Mouse (Mus musculus): ENCODE measurements at regions not wholly inside any gene's neighbourhood (a gene's known extent, or its start where the extent isn't known, plus 50 kb on each side); places are given as distances from the start of the nearest gene placed in this dataset.

DNA sequence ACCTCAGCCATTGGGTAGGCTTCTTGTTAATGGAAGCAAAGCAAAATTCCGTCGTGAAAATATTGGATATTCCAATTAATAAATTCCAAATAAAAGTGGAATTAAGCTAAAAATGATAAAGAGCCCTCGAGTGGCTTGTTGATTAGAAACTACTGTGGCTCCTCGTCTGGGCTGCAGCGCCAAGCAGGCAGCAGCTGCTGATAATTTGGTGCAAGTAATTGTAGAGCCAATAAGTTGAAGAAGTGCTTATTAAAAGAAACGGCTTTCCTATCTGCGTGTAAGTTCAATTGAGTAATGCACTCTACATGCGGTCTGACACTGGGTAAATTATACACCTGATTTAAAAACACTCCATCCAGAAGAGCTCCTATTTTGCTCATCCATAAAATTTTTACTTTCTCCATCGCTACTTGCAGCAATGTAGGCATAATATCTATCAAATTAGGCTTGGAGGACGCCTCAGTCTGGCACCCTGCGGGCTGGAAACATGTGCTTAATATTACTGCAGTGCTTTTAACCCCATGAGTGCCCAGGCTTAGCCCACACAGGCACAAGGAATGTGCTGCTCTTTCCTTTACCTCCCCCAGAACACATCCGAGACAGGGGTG is 171.7 kb upstream of the Dnajc19 start:
- H3K9ac ChIP-seq = no peak overlapping the region
- 58% methylated on average over 12 of the region's 12 CpGs for WGBS

GRCm38 (mm10) chr3:34242126-34242525 is 161.0 kb upstream of the Dnajc19 start:
- Histone ChIP-seq H3K9me3 (no peaks in the 10 kb centered on the region), H3K4me2 (no peak overlapping the region), H3K36me3 (no peaks in the 10 kb centered on the region), H3K4me3 (no peak overlapping the region), H3K27me3 (no peaks in the 10 kb centered on the region), H3K27ac (no peak overlapping the region), H3K4me1 (no peaks in the 10 kb centered on the region), H3K9ac (no peak overlapping the region)
- no peak for ATAC-seq (ENCODE audit: borderline replicate concordance, extremely low read depth, low FRiP score, low TSS enrichment)
- 86% methylated on average over 3 of the region's 3 CpGs for WGBS

More for the DNA sequence above, 171.7 kb upstream of the Dnajc19 start:
- Histone ChIP-seq H3K9me3 (no peaks in the 10 kb centered on the region), H3K4me1 (no peaks in the 10 kb centered on the region), H3K4me2 (no peak overlapping the region), H3K27me3 (no peaks in the 10 kb centered on the region), H3K4me3 (no peak overlapping the region), H3K36me3 (no peaks in the 10 kb centered on the region), H3K27ac (no peak overlapping the region)
- no peak for ATAC-seq (ENCODE audit: borderline replicate concordance, extremely low read depth, low FRiP score, low TSS enrichment)

GRCm38 (mm10) chr3:34239978-34240377 is 158.9 kb upstream of the Dnajc19 start:
- no peaks in the 10 kb centered on the region for H3K36me3 ChIP-seq
- no peak overlapping the region for H3K27ac ChIP-seq
- no peaks in the 10 kb centered on the region for H3K9me3 ChIP-seq
- ATAC-seq (ENCODE audit: borderline replicate concordance, extremely low read depth, low FRiP score, low TSS enrichment) = no peak
- H3K4me1 ChIP-seq = no peaks in the 10 kb centered on the region
- H3K4me3 ChIP-seq = no peak overlapping the region
- no peaks in the 10 kb centered on the region for H3K27me3 ChIP-seq
- WGBS = 59% methylated on average over 2 of the region's 2 CpGs
- H3K9ac ChIP-seq = no peak overlapping the region
- no peak overlapping the region for H3K4me2 ChIP-seq

DNA sequence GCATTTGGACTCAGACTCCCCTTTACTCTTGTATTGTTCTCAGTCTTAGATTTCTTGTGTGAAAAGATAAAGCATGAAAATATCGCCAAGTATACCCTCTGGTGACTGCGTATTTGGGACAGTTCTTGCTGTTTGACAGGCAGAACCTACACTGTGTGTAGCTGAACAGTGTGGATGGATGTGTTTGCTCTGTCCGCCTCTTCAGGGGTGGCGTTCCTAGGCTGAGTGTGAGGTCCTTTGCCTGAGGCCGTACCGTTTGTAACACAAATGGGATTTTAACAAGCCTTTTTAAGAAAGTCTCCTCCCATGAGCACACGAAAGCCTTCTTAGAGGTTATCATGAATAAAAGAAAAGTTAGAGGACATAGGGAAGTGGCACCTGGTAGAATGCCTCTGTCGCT is 153.3 kb upstream of the Dnajc19 start:
- no peak overlapping the region for H3K9ac ChIP-seq
- H3K4me1 ChIP-seq = no peaks in the 10 kb centered on the region
- ATAC-seq (ENCODE audit: borderline replicate concordance, extremely low read depth, low FRiP score, low TSS enrichment) = no peak
- H3K9me3 ChIP-seq = no peaks in the 10 kb centered on the region
- WGBS = 47% methylated on average over 8 of the region's 8 CpGs
- H3K4me3 ChIP-seq = no peak overlapping the region
- H3K27ac ChIP-seq = no peak overlapping the region
- H3K4me2 ChIP-seq = no peak overlapping the region
- no peaks in the 10 kb centered on the region; the same call in 1 of the 2 replicates for H3K27me3 ChIP-seq
- H3K36me3 ChIP-seq = no peaks in the 10 kb centered on the region

DNA sequence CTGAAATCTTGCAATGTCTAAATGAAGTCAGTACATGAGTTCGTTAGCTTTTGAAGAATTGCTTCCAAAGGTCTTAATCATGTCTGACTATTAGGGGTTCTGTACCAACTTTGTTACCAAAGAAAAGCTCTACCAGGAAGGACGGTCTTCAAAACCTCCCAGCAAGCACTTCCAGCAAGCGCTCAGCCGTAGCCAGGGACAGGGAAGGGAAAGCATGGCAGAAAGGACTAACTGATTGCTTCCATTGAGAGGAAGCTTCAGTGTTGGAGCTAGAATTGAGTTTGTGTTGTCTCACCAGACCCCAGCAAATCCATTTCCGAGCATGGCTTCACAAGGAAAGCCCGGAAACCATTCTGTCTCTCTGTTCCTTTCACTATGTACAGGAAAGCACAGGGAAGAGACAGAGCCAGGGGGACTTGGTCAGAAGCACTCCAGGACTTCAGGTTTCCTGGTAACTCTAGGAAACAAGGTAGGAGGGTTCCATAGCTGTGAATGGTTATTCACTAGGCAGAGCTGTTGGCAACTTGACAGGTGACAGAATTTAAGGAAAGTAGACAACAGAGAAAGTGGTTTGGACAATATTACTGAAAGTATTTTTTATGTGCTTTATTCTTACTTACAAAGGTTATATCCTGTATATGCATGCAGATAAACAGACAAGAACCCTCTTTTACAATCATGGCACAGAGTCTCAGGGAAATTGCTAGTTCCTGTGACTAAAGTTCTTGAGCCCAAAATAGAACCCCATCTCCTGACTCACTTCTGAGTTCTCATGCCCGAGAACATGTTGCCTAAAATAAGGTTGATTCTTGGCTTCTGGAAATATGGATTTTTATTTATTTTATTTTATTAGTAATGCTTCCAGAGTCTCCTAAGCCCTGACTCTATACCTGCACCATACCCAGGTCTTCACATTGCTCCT is 151.5 kb upstream of the Dnajc19 start:
- 81% methylated on average over 7 of the region's 7 CpGs for WGBS
- ATAC-seq (ENCODE audit: borderline replicate concordance, extremely low read depth, low FRiP score, low TSS enrichment) = no peak
- H3K4me3 ChIP-seq = no peak overlapping the region

DNA sequence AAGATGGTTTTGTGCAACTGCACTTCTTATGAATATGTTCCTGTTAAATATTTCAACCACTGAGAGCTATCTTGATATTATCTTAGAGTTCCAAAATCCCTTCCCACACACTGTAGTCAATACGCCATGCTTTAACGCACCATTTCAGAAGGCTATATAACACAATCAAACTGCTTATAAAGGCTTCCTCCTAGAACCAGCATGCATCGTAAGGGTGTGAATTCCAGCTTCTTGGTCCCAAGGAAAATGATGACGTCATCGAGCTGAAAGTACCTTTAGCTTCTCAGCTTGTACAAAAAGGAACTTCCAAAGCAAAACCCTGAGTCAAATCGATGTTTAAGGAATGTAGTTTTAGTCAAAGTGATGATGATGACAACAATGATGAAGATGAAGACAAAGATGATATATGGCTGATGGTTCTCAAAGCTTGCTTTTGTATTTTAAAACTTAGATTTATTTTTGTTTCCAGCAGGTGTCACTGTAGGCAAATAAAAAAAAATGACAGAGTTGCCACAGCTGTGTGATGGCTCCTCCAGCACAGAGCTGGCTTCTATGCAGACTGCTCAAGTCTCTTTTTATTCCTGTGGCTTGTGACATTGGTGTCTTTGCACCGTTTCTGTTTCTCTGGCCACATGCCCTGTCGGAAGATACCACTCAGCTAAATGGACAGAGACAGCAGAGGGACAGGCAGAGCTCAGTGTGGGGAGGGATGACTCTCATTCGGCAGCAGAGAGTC is 150.6 kb upstream of the Dnajc19 start:
- H3K36me3 ChIP-seq = no peaks in the 10 kb centered on the region
- no peak overlapping the region for H3K4me3 ChIP-seq
- no peaks in the 10 kb centered on the region; the same call in 1 of the 2 replicates for H3K27me3 ChIP-seq
- no peak overlapping the region for H3K9ac ChIP-seq
- H3K9me3 ChIP-seq = no peaks in the 10 kb centered on the region
- 66% methylated on average over 9 of the region's 9 CpGs for WGBS
- ATAC-seq (ENCODE audit: borderline replicate concordance, extremely low read depth, low FRiP score, low TSS enrichment) = no peak
- no peaks in the 10 kb centered on the region for H3K4me1 ChIP-seq
- H3K4me2 ChIP-seq = no peak overlapping the region
- H3K27ac ChIP-seq = no peak overlapping the region

More for the DNA sequence above, 151.5 kb upstream of the Dnajc19 start:
- Histone ChIP-seq H3K4me1 (no peaks in the 10 kb centered on the region), H3K9ac (no peak overlapping the region), H3K4me2 (no peak overlapping the region), H3K9me3 (no peaks in the 10 kb centered on the region), H3K36me3 (no peaks in the 10 kb centered on the region), H3K27ac (no peak overlapping the region), H3K27me3 (no peaks in the 10 kb centered on the region; the same call in 1 of the 2 replicates)

DNA sequence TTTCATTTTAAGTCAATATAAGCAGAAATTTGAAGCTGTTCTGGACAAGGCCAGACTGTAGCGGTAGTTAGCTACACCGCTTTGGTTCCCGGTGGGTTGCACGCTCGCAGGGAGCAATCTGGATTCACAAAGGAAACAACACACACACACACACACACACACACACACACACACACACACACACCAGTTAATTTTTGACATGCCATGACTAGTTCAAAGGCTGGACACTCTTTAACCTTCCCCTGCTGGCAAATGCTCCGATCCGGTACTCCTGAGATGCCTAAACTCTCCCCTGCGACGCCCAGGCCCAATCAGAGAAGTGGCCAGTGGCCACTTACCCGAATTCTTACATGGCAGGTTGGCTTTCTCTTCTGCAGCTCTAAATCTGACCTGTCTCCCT is 141.2 kb upstream of the Dnajc19 start:
- Histone ChIP-seq H3K9me3 (no peaks in the 10 kb centered on the region), H3K4me3 (no peak overlapping the region), H3K27me3 (no peaks in the 10 kb centered on the region), H3K36me3 (no peaks in the 10 kb centered on the region), H3K27ac (no peak overlapping the region), H3K4me2 (no peak overlapping the region), H3K9ac (no peak overlapping the region), H3K4me1 (no peaks in the 10 kb centered on the region)
- WGBS = 87% methylated on average over 10 of the region's 10 CpGs
- ATAC-seq (ENCODE audit: borderline replicate concordance, extremely low read depth, low FRiP score, low TSS enrichment) = no peak

DNA sequence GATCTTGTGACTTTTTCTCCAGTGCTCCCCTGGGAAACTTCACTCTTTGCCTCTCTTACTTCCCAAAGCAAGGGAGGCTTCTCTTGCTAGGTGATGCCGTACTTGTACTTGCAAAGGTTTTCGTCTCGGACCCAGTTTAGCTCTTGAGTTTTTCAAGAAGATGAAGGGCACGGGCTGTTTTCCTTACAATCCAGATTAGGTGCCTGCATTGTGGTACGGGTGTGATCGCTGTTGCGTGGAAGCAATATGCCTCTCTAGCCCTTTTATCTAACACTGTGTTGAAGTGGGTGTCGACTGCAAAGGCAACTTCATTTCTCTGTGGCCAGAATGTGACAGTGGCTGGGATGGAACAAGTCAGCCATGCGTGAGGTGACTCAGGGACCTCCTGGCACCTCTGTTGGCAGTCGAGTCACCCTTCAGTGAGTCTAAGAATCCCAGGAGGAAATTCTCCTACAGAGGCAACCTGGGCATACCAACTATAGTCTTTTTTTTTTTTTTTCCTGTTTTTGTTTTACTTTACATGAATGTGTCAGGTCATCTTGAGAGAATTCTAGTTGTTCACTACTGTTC is 138.7 kb upstream of the Dnajc19 start:
- 76% methylated on average over 10 of the region's 10 CpGs for WGBS
- Histone ChIP-seq H3K9ac (no peak overlapping the region), H3K9me3 (no peaks in the 10 kb centered on the region), H3K27me3 (no peaks in the 10 kb centered on the region), H3K4me1 (no peaks in the 10 kb centered on the region), H3K27ac (no peak overlapping the region), H3K4me3 (no peak overlapping the region), H3K36me3 (no peaks in the 10 kb centered on the region), H3K4me2 (no peak overlapping the region)
- ATAC-seq (ENCODE audit: borderline replicate concordance, extremely low read depth, low FRiP score, low TSS enrichment) = no peak

DNA sequence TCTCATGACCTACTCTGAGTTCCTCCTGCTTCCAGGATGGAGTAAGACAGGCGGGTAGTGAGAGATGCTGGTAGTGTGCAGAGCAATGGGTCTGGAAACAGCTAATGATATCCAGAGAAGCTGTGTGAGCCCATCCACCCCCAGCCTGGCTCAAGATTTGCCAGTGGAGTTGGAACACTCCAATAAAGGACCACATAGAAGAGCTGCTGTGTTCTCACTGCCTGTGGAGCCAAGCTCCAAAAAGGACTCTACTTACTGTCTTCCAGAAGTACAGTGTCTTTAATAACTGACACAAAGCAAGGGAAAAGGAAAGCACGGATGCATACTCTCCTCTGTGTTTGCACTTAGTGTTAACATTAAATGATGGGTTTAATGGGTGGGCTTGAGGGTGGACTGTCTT is 138.0 kb upstream of the Dnajc19 start:
- H3K36me3 ChIP-seq = no peaks in the 10 kb centered on the region
- no peak for ATAC-seq (ENCODE audit: borderline replicate concordance, extremely low read depth, low FRiP score, low TSS enrichment)
- WGBS = 75% methylated on average over 2 of the region's 2 CpGs

DNA sequence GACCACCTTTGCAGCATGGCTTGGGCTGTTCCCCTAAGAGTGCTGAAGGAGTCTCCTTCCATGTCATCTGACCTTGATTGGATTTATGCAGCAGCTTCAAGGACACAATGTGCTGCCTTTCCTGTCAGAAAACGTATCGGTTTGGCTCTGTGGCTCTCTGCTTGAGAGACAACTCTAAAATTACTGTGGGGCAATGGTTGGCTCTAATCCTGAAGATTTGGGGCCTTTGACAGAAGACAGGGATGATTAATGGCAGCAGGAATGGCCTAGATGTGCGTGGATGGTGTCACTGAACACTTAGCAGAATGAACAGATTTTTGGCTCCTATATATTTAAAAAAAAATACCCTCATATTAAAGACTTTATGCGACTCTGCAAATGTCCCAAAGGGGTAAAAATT is 136.8 kb upstream of the Dnajc19 start:
- Histone ChIP-seq H3K4me1 (no peaks in the 10 kb centered on the region), H3K27ac (no peak overlapping the region), H3K4me3 (no peak overlapping the region), H3K9me3 (no peaks in the 10 kb centered on the region), H3K27me3 (no peaks in the 10 kb centered on the region), H3K36me3 (no peaks in the 10 kb centered on the region), H3K9ac (no peak overlapping the region), H3K4me2 (no peak overlapping the region)
- 58% methylated on average over 4 of the region's 4 CpGs for WGBS
- ATAC-seq (ENCODE audit: borderline replicate concordance, extremely low read depth, low FRiP score, low TSS enrichment) = no peak

More for the DNA sequence above, 138.0 kb upstream of the Dnajc19 start:
- Histone ChIP-seq H3K4me1 (no peaks in the 10 kb centered on the region), H3K27ac (no peak overlapping the region), H3K9me3 (no peaks in the 10 kb centered on the region), H3K9ac (no peak overlapping the region), H3K4me2 (no peak overlapping the region), H3K27me3 (no peaks in the 10 kb centered on the region), H3K4me3 (no peak overlapping the region)

DNA sequence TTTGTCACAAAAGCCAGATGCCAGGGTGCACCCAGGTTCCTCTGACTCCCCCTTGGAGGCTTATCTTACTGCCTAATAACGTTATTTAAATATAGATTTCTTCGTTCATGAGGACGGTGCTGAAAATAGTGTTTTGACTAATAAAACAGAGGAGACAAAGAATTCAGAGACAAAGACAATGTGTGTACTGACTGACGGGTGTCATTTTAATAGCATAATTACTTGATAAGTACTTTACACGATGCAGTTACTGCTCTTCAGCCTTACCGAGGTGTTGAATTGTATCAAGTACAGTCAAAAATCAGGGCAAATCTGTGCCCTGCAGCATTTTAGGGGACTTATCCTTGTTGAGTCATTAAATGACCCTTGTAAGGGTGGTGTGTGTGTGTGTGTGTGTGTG is 133.1 kb upstream of the Dnajc19 start:
- no peak overlapping the region for H3K27ac ChIP-seq
- no peaks in the 10 kb centered on the region for H3K36me3 ChIP-seq
- H3K9me3 ChIP-seq = no peaks in the 10 kb centered on the region
- H3K4me3 ChIP-seq = no peak overlapping the region
- H3K27me3 ChIP-seq = no peaks in the 10 kb centered on the region
- H3K9ac ChIP-seq = no peak overlapping the region
- WGBS = 84% methylated on average over 6 of the region's 6 CpGs
- no peaks in the 10 kb centered on the region for H3K4me1 ChIP-seq
- H3K4me2 ChIP-seq = no peak overlapping the region
- no peak for ATAC-seq (ENCODE audit: borderline replicate concordance, extremely low read depth, low FRiP score, low TSS enrichment)
